Mouse (Mus musculus) adrenal gland, adult (tissue): ENCODE measurements around the gene Gpnmb.

Experiments used
- DNase-seq, 2 experiments: peaks; one replicate each; pipeline ENCODE4 v3.0.0; 2022 to 2023; ENCODE audit warnings: low spot score in 1 of 2; ENCODE audit not compliant: inconsistent age in 2 of 2

The Gpnmb gene

GRCm38 (mm10) chr6:49094968-49095367 lies 58.6 kb downstream of the Gpnmb start:
- peak in 1 of 2 experiments; percentile 53 for DNase-seq

GRCm38 (mm10) chr6:49096421-49096820 lies 60.1 kb downstream of the Gpnmb start:
- DNase-seq, result peak; percentile 81 to 91

DNA sequence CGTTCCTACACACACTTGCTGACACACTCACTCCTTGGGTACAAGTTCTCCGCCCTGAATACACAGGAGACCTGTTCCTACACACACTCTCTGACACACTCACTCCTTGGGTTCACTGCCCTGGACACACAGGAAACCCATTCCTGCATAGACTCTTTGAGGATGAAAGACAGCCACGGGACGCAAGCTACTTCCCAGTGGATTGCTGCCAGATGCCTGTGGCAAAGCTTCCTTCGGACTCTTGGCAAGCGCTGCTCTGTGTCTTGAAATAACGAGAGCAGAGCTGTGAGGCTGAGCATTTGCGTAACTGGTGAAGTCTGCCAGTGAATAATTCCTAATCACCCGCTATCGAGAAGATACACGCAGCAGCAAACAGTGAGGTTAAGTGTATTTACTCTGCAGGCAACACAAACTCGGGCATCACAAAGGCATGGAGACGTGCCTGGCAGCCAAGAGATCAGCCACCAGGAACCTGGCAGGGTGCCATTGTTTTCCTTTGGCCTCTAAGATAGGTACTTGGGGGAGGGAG lies 60.7 kb downstream of the Gpnmb start:
- peak; percentile 87 to 95 for DNase-seq

- peak in 1 of 2 experiments; percentile 50 for DNase-seq
Observed at GRCm38 (mm10) chr6:49097596-49098110, 61.3 kb downstream of the Gpnmb start.

- no peak for DNase-seq
Observed at GRCm38 (mm10) chr6:49099086-49099485, 62.7 kb downstream of the Gpnmb start.

DNA sequence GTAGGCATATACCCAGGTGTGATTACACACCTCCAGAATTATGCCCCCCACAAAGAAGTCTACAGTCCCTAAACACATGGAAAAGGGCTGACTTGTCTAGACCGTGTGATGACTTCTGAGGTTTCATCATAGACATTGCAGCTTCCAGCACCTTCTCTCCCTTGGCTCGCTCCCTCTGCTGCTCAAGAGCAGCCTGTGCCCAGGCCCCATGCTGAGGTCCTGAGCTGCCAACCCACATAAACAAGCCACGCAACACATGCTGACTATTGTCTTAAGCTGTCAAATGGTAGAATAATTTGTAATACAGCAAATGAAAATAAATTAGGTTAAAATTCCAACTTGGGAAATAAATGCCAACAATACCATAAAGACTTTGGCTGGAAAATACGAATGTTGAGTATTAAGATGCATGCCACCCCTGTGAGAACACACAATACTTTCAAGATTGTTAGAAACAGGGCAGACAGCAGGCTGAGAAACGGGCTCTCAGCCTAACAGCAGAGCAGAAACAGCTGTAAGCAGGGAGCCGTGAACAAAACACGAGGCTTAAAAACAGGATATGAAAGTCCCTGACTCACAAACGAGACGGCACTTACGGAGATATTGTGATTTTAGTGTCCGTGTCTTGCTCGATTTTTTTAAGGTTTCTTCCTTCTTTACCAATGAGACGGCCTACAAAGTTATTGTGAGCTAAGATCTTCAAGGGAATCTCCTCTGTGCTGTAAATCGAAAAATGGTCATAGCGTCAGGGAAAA lies 70.6 kb downstream of the Gpnmb start:
- DNase-seq, result no peak

- DNase-seq, result no peak
Observed at GRCm38 (mm10) chr6:49109196-49109595, 72.8 kb downstream of the Gpnmb start.

DNA sequence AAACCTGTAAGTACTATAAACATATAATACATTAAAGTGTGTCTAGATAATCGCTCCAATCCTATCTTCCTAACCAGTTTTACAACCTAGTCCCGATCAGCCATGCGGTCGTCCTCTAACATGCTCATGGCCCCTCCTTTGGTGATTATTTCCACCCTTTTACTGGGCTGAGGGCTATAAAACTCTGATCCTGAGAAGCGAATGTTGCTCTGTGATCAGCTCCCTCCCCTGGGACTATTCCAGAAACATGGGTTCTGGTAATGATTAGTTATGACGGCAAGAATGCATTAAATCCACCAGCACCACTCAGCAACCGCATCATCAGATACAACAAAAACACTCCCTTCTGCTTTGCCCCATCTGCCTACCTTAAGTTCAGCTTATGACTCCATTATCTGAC lies 77.5 kb downstream of the Gpnmb start:
- no peak for DNase-seq

DNA sequence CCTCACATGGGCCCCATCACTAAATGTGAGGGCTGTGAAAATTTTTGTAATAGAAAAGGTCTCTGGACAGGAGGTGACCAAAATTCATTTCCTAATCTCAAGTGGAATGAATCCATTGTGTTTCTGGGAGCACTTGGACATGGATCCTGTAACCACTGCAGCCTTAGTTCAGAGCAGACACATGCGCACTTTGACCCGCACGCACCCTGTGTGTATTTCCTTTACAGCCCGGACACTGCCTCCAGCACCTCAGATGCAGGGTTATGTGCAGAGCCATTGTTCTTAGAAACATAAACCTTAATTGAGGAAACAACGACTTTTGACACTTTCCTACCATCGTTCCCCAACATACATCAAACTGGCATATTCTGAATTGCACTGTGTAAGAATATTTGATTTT lies 78.1 kb downstream of the Gpnmb start:
- no peak for DNase-seq

GRCm38 (mm10) chr6:49115550-49115949 lies 79.2 kb downstream of the Gpnmb start:
- DNase-seq, result no peak

GRCm38 (mm10) chr6:49116241-49116640 lies 79.9 kb downstream of the Gpnmb start:
- DNase-seq, result peak; percentile 63 to 78

- DNase-seq, result no peak
Observed at GRCm38 (mm10) chr6:49118446-49118845, 82.1 kb downstream of the Gpnmb start.

DNA sequence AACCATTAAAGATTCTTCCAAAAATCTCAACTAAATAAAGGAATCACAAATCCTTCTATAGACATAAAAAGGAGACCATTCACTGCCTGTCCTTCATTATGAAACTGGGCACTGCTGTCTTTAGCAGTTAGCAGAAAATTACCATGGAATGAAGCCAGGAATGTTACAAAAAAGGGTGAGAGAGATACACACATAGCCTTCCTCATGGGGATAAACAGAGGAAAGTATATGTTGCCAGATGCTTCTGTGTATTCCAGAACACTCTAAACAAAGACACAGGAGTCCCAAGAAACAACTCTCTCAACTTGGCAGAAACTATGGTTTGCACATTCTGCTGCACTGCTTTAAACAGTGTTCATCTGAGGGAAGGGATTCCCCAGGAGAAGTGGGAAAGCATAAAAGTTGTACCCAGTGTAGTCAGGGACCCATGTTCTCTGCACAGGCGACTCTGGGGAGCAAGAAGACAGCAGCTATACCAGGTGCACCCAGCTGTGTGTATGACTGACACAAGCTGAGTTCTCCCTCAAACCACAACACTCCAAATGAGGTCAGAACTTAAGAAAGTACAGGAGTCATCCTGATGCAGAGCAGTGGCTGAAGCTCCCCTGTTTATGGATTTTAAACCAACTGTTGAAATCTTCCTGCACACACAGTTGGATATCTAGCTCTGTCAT lies 83.3 kb downstream of the Gpnmb start:
- no peak for DNase-seq

DNA sequence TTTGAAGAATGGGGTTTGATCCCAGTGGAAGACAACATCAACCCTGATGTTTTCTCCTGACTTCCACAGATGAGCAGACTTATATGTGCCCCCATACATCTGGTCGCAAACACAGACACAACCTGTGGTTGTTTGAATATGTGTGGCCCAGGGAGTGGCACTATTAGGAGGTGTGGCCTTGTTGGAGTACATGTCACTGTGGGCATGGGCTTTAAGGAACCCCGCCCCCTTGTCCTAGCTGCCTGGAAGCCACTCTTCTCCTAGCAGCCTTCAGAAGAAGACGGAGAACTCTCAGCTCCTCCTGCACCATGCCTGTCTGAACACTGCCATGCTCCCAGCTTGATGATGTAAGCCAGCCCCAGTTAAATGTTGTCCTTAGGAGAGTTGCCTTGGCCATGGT lies 84.0 kb downstream of the Gpnmb start:
- DNase-seq, result no peak
